Mouse (Mus musculus) C2C12 (cell line): ENCODE results near the gene Mpg.

Source experiments
- CTCF ChIP-seq: IDR thresholded peaks from one replicate; pipeline ENCODE4 v1.5.1; 2011; ENCODE audit not compliant: control insufficient read depth, insufficient read depth, insufficient read length
- MYOD1 ChIP-seq: IDR thresholded peaks from one replicate; pipeline ENCODE4 v1.6.1; 2011; ENCODE audit warnings: low read depth; ENCODE audit not compliant: control insufficient read depth, insufficient read length
- USF1 ChIP-seq: IDR thresholded peaks from one replicate; pipeline ENCODE4 v1.6.1; 2011; ENCODE audit warnings: low read depth, mild to moderate bottlenecking, control low read depth, moderate library complexity

DNA sequence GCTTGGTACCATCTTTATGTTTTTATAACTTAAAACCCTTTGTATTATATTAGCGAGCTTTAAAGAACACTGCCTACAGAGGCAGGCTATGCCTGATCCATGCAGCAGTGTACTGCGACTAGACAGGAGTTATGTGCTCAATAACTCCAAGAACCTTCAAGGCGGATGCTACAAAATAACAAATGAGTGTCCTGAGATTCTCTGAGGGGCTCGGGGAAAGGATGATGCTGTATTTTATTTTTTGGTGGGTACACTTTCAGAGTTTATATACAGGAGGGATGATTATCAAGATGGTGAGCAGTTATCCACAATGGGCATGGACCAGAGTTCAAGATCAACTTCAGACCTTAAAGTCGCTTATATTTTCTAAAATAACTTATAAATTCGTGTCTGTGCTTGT, 40.5 kb downstream of the Mpg start:
- TF ChIP-seq CTCF (no peak), MYOD1 (no peak), USF1 (no peak)
